Mouse (Mus musculus): ENCODE data around the gene 2510009E07Rik. TPM values are rescaled to one million over a fixed set of nuclear protein-coding genes. Genes with fewer than 3 reads are reported as not detected.

2510009E07Rik gene
- total RNA-seq, 2 experiments from 2014 or later = 47.3 to 58.4 TPM

Other genes starting within 250 kb of the 2510009E07Rik start
- gene Ehhadh, start 93.1 kb upstream of the 2510009E07Rik start, total RNA-seq (2021) = 1 to 10 TPM; 1.3 to 1.7 TPM
- 10 to 100 TPM; 14.7 to 15.1 TPM for gene Map3k13, start 99.7 kb upstream of the 2510009E07Rik start, total RNA-seq (2021)